8 mouse cellular contexts compared by ENCODE assay signal in genomic region chr9:15627785-15628287, GRCm38 (mm10). TPM values are rescaled to one million over a fixed set of nuclear protein-coding genes. Genes with fewer than 3 reads are reported as not detected.
A peak's percentile ranks its signal among the peaks of the same experiment; 100 is the strongest.
DNase-seq lines count a peak whose midpoint lies in the region; ATAC-seq lines count a peak whose summit lies in the region.

Gene Deup1, minus strand, starts transcription at chr9:15627933.

- H3K27me3 ChIP-seq in limb, embryonic 13.5 days: peaks cover 19% of the 10 kb centered on the region
- H3K27me3 ChIP-seq in midbrain, embryonic 14.5 days (ENCODE audit: control insufficient read depth, insufficient read depth, low read length): no peaks in the 10 kb centered on the region

- 2% methylated on average over 28 of the region's 28 CpGs for WGBS in limb, embryonic 13.5 days
- 1% methylated on average over 28 of the region's 28 CpGs for WGBS in midbrain, embryonic 14.5 days

- H3K9me3 ChIP-seq in limb, embryonic 13.5 days: no peaks in the 10 kb centered on the region
- H3K9me3 ChIP-seq in midbrain, embryonic 14.5 days (ENCODE audit: control insufficient read depth, low read length): no peaks in the 10 kb centered on the region

- no peaks in the 10 kb centered on the region for H3K36me3 ChIP-seq in limb, embryonic 13.5 days
- H3K36me3 ChIP-seq in midbrain, embryonic 14.5 days (ENCODE audit: control insufficient read depth, insufficient read depth, low read length): no peaks in the 10 kb centered on the region

- ATAC-seq in limb, embryonic 13.5 days (ENCODE audit: low FRiP score, low read depth): peak; percentile 54; the same call in 1 of the 2 replicates
- ATAC-seq in midbrain, embryonic 14.5 days (ENCODE audit: low FRiP score, low TSS enrichment): peak; percentile 73; the same call in 1 of the 2 replicates
- no peak for ATAC-seq in inflammation-experienced regulatory T-cells, adult 6 months

- peak within 1 kb of the TSS; percentile 70 for H3K4me2 ChIP-seq in limb, embryonic 13.5 days (replicated peaks)
- peak within 1 kb of the TSS; percentile 73 for H3K4me2 ChIP-seq in midbrain, embryonic 14.5 days (ENCODE audit: low read length)

- peak; percentile 76 for DNase-seq in R1 (ENCODE audit: low read depth, low spot score)
- peak; percentile 50 for DNase-seq in adrenal gland, postnatal 25 days
- DNase-seq in gastrocnemius, postnatal 4 days (ENCODE audit: low spot score in 2 of 2): peak; percentile 22 to 32
- DNase-seq in kidney, adult 18-20 months: peak; percentile 55
- peak; percentile 74 for DNase-seq in midbrain, embryonic 14.5 days
- peak; percentile 71 for DNase-seq in testis, postnatal 10 days (ENCODE audit: low spot score)

- H3K27ac ChIP-seq in limb, embryonic 13.5 days: no peak within 1 kb of the TSS
- H3K27ac ChIP-seq in midbrain, embryonic 14.5 days (replicated peaks; ENCODE audit: low read depth, low read length): no peak within 1 kb of the TSS

- peak within 1 kb of the TSS; percentile 38 for H3K4me3 ChIP-seq in limb, embryonic 13.5 days
- H3K4me3 ChIP-seq in midbrain, embryonic 14.5 days (replicated peaks; ENCODE audit: low read depth, low read length): peak within 1 kb of the TSS; percentile 29

- peaks cover 7% of the 10 kb centered on the region for H3K4me1 ChIP-seq in limb, embryonic 13.5 days
- peaks cover 6% of the 10 kb centered on the region for H3K4me1 ChIP-seq in midbrain, embryonic 14.5 days (ENCODE audit: control insufficient read depth, insufficient read depth, low read length)

- peak within 1 kb of the TSS; percentile 59 for H3K9ac ChIP-seq in limb, embryonic 13.5 days
- peak within 1 kb of the TSS; percentile 44 for H3K9ac ChIP-seq in midbrain, embryonic 14.5 days (replicated peaks; ENCODE audit: low read length)

RNA-seq across cellular contexts. Expression of gene Deup1, which starts in this region (rescaled TPM):
- 0.29 and 1.1 TPM in 2 replicates for total RNA-seq in adrenal gland, postnatal 25 days (2021)
- total RNA-seq in gastrocnemius, postnatal 4 days (2021): under 1 TPM; 0.41 to 0.44 TPM
- 0.09 and 0.15 TPM in 2 replicates for polyA plus RNA-seq in limb, embryonic 13.5 days (2015; fragmentation: Nextera tagmentation; extraction: Ambion mirVana)
- 0.67 and 0.75 TPM in 2 replicates for polyA plus RNA-seq in midbrain, embryonic 14.5 days (2014; fragmentation: Nextera tagmentation; extraction: Ambion mirVana)
- under 1 TPM; 0.20 to 0.70 (median 0.70) TPM for polyA plus RNA-seq in inflammation-experienced regulatory T-cells, adult 6 months (2017; shearing (Covaris generic))

Comparison
In these comparisons a context has a peak if more than half of its experiments do, and no peak if none do; other contexts are left out.
1. Peak in DNase-seq in gastrocnemius, postnatal 4 days; RNA of the gene not detected or under 1 TPM.
2. Peak in ATAC-seq, H3K4me3 ChIP-seq, H3K9ac ChIP-seq and H3K4me2 ChIP-seq in limb, embryonic 13.5 days; RNA of the gene not detected or under 1 TPM.
3. Peak in DNase-seq, ATAC-seq, H3K4me3 ChIP-seq, H3K9ac ChIP-seq and H3K4me2 ChIP-seq in midbrain, embryonic 14.5 days; RNA of the gene not detected or under 1 TPM.